Mouse (Mus musculus): ENCODE results near the gene Sox12. TPM values are rescaled to one million over a fixed set of nuclear protein-coding genes. Genes with fewer than 3 reads are reported as not detected.
A peak's percentile ranks its signal among the peaks of the same experiment; 100 is the strongest.

Sox12 gene
- total and polyA plus RNA-seq, 2 experiments from 2014 or later, result 11.9 to 47.8 TPM

GRCm38 (mm10) chr2:152373547-152373946, 24.3 kb downstream of the Sox12 start:
- no peak overlapping the region for H3K27ac ChIP-seq (ENCODE audit: low read depth, low read length)
- DNase-seq, result no peak
- no peaks in the 10 kb centered on the region for H3K9me3 ChIP-seq (ENCODE audit: low read length)
- H3K27me3 ChIP-seq (ENCODE audit: insufficient read depth, low read length), result 0 out of 2 replicates have a peak, but pooled peaks cover 3% of the 10 kb centered on the region
- no peak for ATAC-seq
- TF ChIP-seq CTCF (IDR thresholded peaks at IDR 0.05; ENCODE audit: low read depth), result no peak
- H3K36me3 ChIP-seq (ENCODE audit: insufficient read depth), result no peaks in the 10 kb centered on the region
- H3K4me2 ChIP-seq (ENCODE audit: low read depth), result no peak overlapping the region
- 81% methylated on average over 9 of the region's 9 CpGs for WGBS
- H3K4me3 ChIP-seq (ENCODE audit: low read depth, low read length), result no peak overlapping the region
- no peak overlapping the region for H3K9ac ChIP-seq
- peaks cover 4% of the 10 kb centered on the region for H3K4me1 ChIP-seq (ENCODE audit: insufficient read depth)

- Histone ChIP-seq H3K36me3 (ENCODE audit: insufficient read depth) (no peaks in the 10 kb centered on the region), H3K27me3 (ENCODE audit: insufficient read depth, low read length) (0 out of 2 replicates have a peak, but pooled peaks cover 3% of the 10 kb centered on the region), H3K9me3 (ENCODE audit: low read length) (no peaks in the 10 kb centered on the region), H3K4me3 (ENCODE audit: low read depth, low read length) (no peak overlapping the region), H3K9ac (no peak overlapping the region), H3K27ac (ENCODE audit: low read depth, low read length) (no peak overlapping the region), H3K4me1 (ENCODE audit: insufficient read depth) (peaks cover 4% of the 10 kb centered on the region), H3K4me2 (ENCODE audit: low read depth) (no peak overlapping the region)
- DNase-seq (no peak), ATAC-seq (no peak)
- TF ChIP-seq CTCF (IDR thresholded peaks at IDR 0.05; ENCODE audit: low read depth), result no peak
- WGBS, result 60% methylated on average over 4 of the region's 4 CpGs
Measured at GRCm38 (mm10) chr2:152372661-152373060, 25.2 kb downstream of the Sox12 start.

- no peak overlapping the region for H3K4me3 ChIP-seq (ENCODE audit: low read depth, low read length)
- H3K4me2 ChIP-seq (ENCODE audit: low read depth), result no peak overlapping the region
- no peak for ATAC-seq
- DNase-seq, result no peak
- WGBS, result 46% methylated on average over 7 of the region's 7 CpGs
- H3K4me1 ChIP-seq (ENCODE audit: insufficient read depth), result peaks cover 4% of the 10 kb centered on the region
- 0 out of 2 replicates have a peak, but pooled peaks cover under 1% of the 10 kb centered on the region for H3K27me3 ChIP-seq (ENCODE audit: insufficient read depth, low read length)
- H3K27ac ChIP-seq (ENCODE audit: low read depth, low read length), result no peak overlapping the region
- no peak for TF ChIP-seq CTCF (IDR thresholded peaks at IDR 0.05; ENCODE audit: low read depth)
- H3K9ac ChIP-seq, result no peak overlapping the region
- no peaks in the 10 kb centered on the region for H3K36me3 ChIP-seq (ENCODE audit: insufficient read depth)
- no peaks in the 10 kb centered on the region for H3K9me3 ChIP-seq (ENCODE audit: low read length)
Measured at GRCm38 (mm10) chr2:152372104-152372503, 25.8 kb downstream of the Sox12 start.

- no peak overlapping the region for H3K4me3 ChIP-seq (ENCODE audit: low read depth, low read length)
- H3K27ac ChIP-seq (ENCODE audit: low read depth, low read length), result no peak overlapping the region
- H3K36me3 ChIP-seq (ENCODE audit: insufficient read depth), result no peaks in the 10 kb centered on the region
- H3K4me2 ChIP-seq (ENCODE audit: low read depth), result no peak overlapping the region
- H3K27me3 ChIP-seq (ENCODE audit: insufficient read depth, low read length), result no peaks in the 10 kb centered on the region
- H3K4me1 ChIP-seq (ENCODE audit: insufficient read depth), result 0 out of 2 replicates have a peak, but pooled peaks cover under 1% of the 10 kb centered on the region
- peak; percentile 65 for ATAC-seq
- peak; percentile 78 for DNase-seq
- 31% methylated on average over 14 of the region's 14 CpGs for WGBS
- no peak overlapping the region for H3K9ac ChIP-seq
- TF ChIP-seq CTCF (IDR thresholded peaks at IDR 0.05; ENCODE audit: low read depth), result peak; percentile 90
- no peaks in the 10 kb centered on the region for H3K9me3 ChIP-seq (ENCODE audit: low read length)
Measured at GRCm38 (mm10) chr2:152368532-152369140, 29.2 kb downstream of the Sox12 start.

- H3K36me3 ChIP-seq (ENCODE audit: insufficient read depth), result no peaks in the 10 kb centered on the region
- no peak overlapping the region for H3K4me2 ChIP-seq (ENCODE audit: low read depth)
- no peak for DNase-seq
- TF ChIP-seq CTCF (IDR thresholded peaks at IDR 0.05; ENCODE audit: low read depth), result no peak
- no peak overlapping the region for H3K27ac ChIP-seq (ENCODE audit: low read depth, low read length)
- H3K27me3 ChIP-seq (ENCODE audit: insufficient read depth, low read length), result no peaks in the 10 kb centered on the region
- no peak overlapping the region for H3K4me3 ChIP-seq (ENCODE audit: low read depth, low read length)
- H3K4me1 ChIP-seq (ENCODE audit: insufficient read depth), result 0 out of 2 replicates have a peak, but pooled peaks cover 3% of the 10 kb centered on the region
- ATAC-seq, result no peak
- no peaks in the 10 kb centered on the region for H3K9me3 ChIP-seq (ENCODE audit: low read length)
- H3K9ac ChIP-seq, result no peak overlapping the region
- 90% methylated on average over 5 of the region's 5 CpGs for WGBS
Measured at GRCm38 (mm10) chr2:152367917-152368316, 29.9 kb downstream of the Sox12 start.

GRCm38 (mm10) chr2:152363245-152364147, 34.4 kb downstream of the Sox12 start:
- TF ChIP-seq CTCF (IDR thresholded peaks at IDR 0.05; ENCODE audit: low read depth), result peak; percentile 85
- 0 out of 2 replicates have a peak, but pooled peaks cover 3% of the 10 kb centered on the region for H3K4me1 ChIP-seq (ENCODE audit: insufficient read depth)
- WGBS, result 9% methylated on average over 17 of the region's 17 CpGs
- peak overlapping the region; percentile 21 for H3K4me3 ChIP-seq (ENCODE audit: low read depth, low read length)
- no peaks in the 10 kb centered on the region for H3K9me3 ChIP-seq (ENCODE audit: low read length)
- ATAC-seq, result peak; percentile 81
- DNase-seq, result peak; percentile 92
- H3K9ac ChIP-seq, result peak overlapping the region; percentile 39; the same call in 1 of the 2 replicates
- no peaks in the 10 kb centered on the region for H3K27me3 ChIP-seq (ENCODE audit: insufficient read depth, low read length)
- H3K4me2 ChIP-seq (ENCODE audit: low read depth), result peak overlapping the region; percentile 47
- peak overlapping the region; percentile 72 for H3K27ac ChIP-seq (ENCODE audit: low read depth, low read length)
- no peaks in the 10 kb centered on the region for H3K36me3 ChIP-seq (ENCODE audit: insufficient read depth)

- no peaks in the 10 kb centered on the region for H3K36me3 ChIP-seq (ENCODE audit: insufficient read depth)
- DNase-seq (no peak), ATAC-seq (no peak)
Measured at GRCm38 (mm10) chr2:152361193-152361592, 36.7 kb downstream of the Sox12 start.

More at GRCm38 (mm10) chr2:152361193-152361592, 36.7 kb downstream of the Sox12 start:
- Histone ChIP-seq H3K27me3 (ENCODE audit: insufficient read depth, low read length) (no peaks in the 10 kb centered on the region), H3K4me2 (ENCODE audit: low read depth) (no peak overlapping the region), H3K4me3 (ENCODE audit: low read depth, low read length) (no peak overlapping the region), H3K9me3 (ENCODE audit: low read length) (no peaks in the 10 kb centered on the region), H3K4me1 (ENCODE audit: insufficient read depth) (0 out of 2 replicates have a peak, but pooled peaks cover 3% of the 10 kb centered on the region), H3K9ac (no peak overlapping the region), H3K27ac (ENCODE audit: low read depth, low read length) (no peak overlapping the region)
- TF ChIP-seq CTCF (IDR thresholded peaks at IDR 0.05; ENCODE audit: low read depth), result no peak
- 88% methylated on average over 8 of the region's 8 CpGs for WGBS

Measured in forebrain, postnatal 0 days (tissue).